Mouse (Mus musculus): Measurements from ENCODE around the gene Yrdc.

Gene Yrdc

DNA sequence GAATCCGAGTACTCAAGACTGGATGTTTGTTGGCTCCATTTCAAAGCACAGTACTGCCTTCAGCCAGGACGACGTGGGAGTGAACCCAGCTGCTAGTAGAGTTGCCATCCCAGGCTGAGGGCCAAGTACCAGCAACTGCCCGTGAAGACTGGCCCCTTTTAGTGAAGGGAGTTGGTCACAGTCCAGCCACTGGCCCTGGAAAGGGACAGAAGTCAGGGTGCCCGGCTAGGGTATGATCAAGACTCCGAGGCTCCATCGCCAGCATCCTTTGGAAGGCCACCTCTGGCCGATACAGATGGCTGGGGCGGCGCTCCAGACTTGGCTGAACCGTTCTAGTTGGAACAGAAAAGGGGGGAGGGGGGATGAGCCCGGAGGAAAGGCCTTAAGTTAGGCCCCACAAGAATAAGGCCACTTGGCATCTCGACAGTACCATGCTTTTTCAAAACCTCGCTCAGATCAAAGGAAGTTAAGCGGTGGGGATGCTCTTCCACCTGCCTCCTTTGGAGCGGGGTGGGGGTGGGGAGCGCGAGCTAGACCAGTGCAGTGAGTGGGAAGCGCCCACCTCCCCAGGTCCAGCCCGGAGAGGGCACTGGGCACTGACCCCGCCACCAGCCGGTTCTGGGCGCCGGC lies 733 bp upstream of the Yrdc start:
- peak; percentile 64 to 79 for DNase-seq (ENCODE audit: inconsistent age in 2 of 2, low spot score in 1 of 2)

GRCm38 (mm10) chr4:124850933-124851658 lies 617 bp downstream of the Yrdc start, which contains the start of gene 1110065P20Rik:
TSS of gene 1110065P20Rik (minus strand) at chr4:124851196.
- peak; percentile 91 to 95 for DNase-seq (ENCODE audit: inconsistent age in 2 of 2, low spot score in 1 of 2)

DNA sequence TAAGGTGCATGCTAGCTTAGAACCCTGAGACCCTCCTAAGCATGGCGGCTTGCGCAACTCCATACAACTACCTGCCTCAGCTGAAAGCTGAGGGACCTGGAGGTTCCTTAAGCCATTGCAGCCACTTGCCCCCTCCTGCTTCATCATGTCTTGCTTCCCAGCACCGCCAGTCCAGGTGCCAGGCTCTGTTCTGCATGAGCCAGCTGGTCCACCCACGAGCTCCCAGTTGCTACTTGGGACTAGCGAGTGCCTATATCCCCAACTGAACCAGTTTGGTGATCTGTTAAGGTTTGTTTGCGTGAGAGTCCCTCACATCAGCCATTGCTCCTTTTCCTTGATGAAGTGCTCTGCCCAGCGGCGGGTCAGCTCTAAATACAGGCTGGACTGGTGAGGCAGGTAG lies 5.8 kb downstream of the Yrdc start:
- no peak for DNase-seq (ENCODE audit: inconsistent age in 2 of 2, low spot score in 1 of 2)

DNA sequence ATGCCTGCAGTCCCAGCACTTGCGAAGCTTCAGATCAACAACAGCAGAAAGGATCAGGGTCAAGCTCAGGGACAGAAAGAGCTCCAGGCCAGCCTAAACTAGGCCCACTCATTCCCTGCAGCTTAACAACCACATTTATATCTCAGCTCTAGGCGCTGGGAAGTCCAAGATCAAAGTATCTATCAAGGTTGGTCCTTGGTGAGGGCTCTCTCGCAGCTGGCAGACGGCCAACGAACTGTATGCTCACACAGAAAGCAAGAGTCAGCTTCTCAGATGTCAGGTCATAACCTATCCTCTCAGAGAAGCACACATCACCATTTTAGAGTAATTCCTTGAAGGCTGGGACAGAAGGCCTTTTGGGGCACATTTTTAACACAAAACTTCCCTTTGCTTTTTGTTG lies 7.9 kb downstream of the Yrdc start:
- peak; percentile 87 to 94 for DNase-seq (ENCODE audit: inconsistent age in 2 of 2, low spot score in 1 of 2)

- DNase-seq (ENCODE audit: inconsistent age in 2 of 2, low spot score in 1 of 2) = peak; percentile 81 to 92
These were observed 10.0 kb downstream of the Yrdc start for GRCm38 (mm10) chr4:124860446-124860845.

- DNase-seq (ENCODE audit: inconsistent age in 2 of 2, low spot score in 1 of 2) = peak in 1 of 2 experiments; percentile 30
These were observed 11.1 kb downstream of the Yrdc start, which contains the start of gene Maneal for GRCm38 (mm10) chr4:124861283-124862188. TSS of gene Maneal (minus strand) at chr4:124862171.

- DNase-seq (ENCODE audit: inconsistent age in 2 of 2, low spot score in 1 of 2) = no peak
These were observed 22.2 kb downstream of the Yrdc start for GRCm38 (mm10) chr4:124872719-124873118.

DNA sequence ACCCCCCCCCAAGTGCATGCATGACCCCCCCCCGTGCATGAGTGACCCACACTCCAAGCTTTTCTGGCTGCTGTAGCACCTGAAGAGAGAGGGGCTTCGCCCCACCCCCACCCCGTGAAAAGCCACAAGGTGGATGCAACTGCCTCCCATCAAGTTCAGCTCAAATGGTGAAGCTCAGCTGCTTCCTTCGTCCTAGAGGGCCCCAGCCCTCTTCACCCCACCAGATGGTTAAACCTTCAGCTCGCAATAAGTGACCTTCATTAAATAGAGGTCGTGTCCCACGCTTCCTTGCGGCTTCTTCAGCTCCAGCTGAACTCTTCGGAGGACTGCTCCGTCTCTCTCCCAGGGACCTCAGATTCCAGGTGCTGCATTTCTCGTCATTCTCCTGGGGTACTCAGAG lies 30.1 kb downstream of the Yrdc start, which contains the start of gene Epha10:
Gene Epha10, plus strand, starts transcription at position 301 of the 400 bp plus-strand sequence.
- DNase-seq (ENCODE audit: inconsistent age in 2 of 2, low spot score in 1 of 2) = no peak

DNA sequence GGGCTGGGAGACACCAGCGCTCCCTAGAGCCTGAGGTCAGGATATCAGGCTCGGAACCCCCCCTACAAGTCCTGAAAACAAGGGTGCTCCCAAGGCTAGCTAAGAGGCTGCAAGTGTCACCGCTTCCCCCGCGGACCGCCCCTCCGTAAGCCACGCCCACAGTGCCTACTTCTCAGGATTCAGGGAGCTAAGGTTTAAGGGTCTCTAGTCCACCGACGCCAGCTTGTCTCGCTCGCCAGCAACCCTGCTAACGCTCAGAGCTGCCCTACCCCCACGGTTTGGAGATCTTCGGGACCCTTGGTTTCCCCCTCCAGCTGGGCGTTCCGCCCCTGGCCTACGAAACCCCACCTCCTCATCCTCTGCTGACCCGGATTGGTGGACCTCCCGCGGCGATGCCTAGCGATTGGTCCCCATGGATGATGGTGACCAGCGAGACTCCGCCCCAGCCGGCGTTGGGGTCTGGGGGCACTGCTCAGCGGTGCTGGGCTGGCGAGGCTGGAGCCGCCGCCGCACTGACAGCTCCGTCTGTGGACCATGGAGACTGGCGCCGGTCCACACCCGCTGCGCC lies 30.9 kb downstream of the Yrdc start:
- DNase-seq (ENCODE audit: inconsistent age in 2 of 2, low spot score in 1 of 2) = peak; percentile 43 to 67

DNA sequence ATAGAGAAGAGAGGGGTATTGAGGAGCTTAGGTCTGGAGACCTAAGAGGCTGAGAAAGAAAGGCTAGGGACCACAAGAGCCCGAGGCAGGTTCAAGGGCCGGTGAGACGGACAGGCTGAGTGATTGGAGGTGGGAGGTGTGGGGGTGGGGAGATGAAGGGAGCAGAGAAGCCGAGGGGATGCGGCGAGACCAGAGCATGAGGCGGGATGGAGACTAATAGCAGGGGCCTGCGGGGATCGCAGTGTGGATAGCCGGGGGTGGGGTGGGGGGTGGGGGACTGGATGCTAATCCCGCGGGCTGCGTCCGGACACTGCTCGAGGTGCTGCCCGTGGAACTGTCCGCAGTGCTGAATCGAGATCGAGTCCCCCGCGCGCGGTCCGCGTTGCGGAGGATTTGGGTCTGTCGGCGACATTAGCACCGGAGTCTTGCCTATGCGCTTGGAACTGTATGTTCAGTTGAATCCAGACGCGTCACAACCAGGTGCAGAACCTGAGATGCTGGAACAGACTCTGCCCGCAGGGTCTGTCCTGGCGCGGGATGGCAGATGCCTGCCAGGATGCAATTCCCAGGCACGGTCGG lies 31.8 kb downstream of the Yrdc start:
- peak; percentile 46 to 75 for DNase-seq (ENCODE audit: inconsistent age in 2 of 2, low spot score in 1 of 2)

- no peak for DNase-seq (ENCODE audit: inconsistent age in 2 of 2, low spot score in 1 of 2)
These were observed 38.2 kb downstream of the Yrdc start for GRCm38 (mm10) chr4:124888702-124889101.

- no peak for DNase-seq (ENCODE audit: inconsistent age in 2 of 2, low spot score in 1 of 2)
These were observed 39.5 kb downstream of the Yrdc start for GRCm38 (mm10) chr4:124889935-124890334.

DNA sequence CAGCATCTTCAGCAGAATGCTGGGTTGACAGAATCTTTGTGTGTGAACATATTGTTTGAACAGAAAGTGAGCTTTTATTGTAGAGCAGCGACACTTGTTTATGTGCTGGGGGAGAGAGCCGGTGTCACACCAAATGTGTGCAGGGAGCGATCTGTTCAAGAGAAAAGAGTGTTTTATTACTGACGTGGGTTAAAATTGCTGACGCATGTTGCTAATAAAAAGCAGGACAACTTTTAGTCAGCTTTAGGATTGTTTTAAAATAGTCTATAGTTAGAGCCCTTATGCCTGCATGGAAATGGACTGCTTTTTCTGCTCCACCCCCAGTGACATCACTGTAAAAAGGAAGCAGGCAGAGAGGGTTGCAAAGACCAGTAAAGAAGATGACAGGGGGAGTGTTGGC lies 40.4 kb downstream of the Yrdc start:
- DNase-seq (ENCODE audit: inconsistent age in 2 of 2, low spot score in 1 of 2) = no peak

- no peak for DNase-seq (ENCODE audit: inconsistent age in 2 of 2, low spot score in 1 of 2)
These were observed 43.3 kb downstream of the Yrdc start for GRCm38 (mm10) chr4:124893769-124894168.

DNA sequence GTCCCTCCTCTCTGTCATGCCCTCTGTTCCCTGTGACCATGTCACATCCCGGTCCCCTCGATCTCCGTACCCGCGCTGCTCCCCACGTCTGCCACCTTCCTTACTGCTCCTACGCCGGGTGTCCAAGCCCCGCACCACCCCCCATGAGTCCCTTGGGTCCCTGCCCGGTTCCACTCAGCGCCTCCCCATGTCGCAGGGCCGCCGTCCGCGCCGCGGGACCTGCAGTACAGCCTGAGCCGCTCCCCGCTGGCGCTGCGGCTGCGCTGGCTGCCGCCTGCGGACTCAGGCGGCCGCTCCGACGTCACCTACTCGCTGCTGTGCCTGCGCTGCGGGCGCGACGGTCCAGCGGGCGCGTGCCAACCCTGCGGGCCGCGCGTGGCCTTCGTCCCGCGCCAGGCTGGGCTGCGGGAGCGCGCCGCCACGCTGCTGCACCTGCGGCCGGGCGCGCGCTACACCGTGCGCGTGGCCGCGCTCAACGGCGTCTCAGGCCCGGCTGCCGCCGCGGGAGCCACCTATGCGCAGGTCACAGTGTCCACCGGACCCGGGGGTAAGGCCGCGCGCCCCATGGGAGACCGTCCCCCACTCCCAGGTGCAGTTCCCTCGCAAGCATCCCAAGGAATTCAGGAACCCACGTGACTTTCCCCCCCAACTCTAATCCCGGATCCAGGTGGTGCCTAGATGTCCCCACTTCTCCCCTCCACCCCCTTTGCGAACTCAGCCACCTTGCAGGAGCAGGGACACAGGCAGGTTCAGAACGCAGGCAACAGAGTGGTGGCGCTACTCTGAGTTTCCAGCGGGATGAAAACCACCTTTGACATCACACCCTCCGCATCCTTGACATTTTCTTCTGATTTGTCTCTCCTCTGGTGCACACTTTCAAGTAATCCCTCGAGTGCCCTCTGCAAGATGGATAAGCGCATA lies 44.3 kb downstream of the Yrdc start:
- DNase-seq (ENCODE audit: inconsistent age in 2 of 2, low spot score in 1 of 2) = peak; percentile 27 to 58

DNA sequence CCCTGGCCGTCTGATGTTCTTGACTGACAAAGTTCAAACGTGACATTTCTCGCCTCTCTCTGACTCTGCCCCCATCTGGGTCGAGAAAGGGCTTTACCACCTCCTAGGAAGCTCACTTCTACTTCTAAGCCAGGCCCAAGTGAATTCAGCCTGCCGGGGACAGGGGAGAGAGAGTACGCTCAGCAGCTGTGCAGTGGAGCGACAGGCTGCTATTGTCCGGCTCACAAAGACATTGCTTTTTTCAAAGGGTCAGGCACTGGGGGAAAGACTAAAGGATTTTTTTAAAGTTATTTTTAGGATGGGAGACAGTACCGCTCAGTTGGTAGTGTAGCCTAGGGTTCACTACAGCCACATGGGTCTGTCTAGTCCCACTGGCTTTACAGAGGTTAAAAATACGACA lies 47.9 kb downstream of the Yrdc start:
- no peak for DNase-seq (ENCODE audit: inconsistent age in 2 of 2, low spot score in 1 of 2)

GRCm38 (mm10) chr4:124899906-124900305 lies 49.4 kb downstream of the Yrdc start:
- no peak for DNase-seq (ENCODE audit: inconsistent age in 2 of 2, low spot score in 1 of 2)
